Mouse (Mus musculus): ENCODE measurements at regions not wholly inside any gene's neighbourhood (a gene's known extent, or its start where the extent isn't known, plus 50 kb on each side); places are given as distances from the start of the nearest gene placed in this dataset.
A peak's percentile ranks its signal among the peaks of the same experiment; 100 is the strongest.

DNA sequence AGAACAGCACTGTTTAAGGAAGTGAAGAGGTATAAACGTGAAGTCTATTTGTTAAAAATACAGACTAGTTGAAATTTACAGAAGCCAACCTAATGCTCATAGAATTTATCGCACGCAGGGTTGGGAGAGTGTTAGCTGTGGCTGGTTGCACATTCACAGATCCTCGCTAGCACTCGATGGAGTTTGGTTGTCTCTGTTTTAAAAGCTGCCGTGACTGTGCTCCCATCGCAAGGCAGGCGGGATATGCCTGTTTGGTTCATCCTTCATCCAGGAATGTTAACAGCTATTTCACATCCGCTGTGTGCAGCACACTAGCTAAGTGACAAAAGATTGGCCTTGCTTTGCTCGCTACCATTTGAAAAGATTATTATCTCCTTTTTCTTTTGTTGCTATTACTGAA is 162.9 kb upstream of the Nr4a3 start:
- DNase-seq, result no peak

DNA sequence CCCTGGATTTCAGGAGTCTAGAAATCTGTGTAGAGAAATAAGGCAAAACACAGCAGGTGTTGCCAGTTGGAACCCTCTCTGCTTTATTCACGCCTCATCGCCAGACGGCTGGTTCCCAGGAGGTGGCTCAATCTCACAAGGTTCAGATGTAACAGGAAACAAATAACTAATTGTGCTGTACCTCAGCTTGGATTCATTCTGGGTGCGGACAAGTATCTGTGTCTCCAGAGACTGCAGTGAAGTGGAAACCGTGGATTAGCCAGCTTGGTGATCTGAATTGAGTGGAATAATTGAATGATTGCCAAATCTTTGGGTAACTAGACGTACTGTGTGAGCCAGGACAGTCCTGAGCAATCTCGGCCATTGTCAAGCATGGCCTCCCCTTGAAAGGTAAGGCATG is 145.4 kb upstream of the Nr4a3 start:
- no peak for DNase-seq

DNA sequence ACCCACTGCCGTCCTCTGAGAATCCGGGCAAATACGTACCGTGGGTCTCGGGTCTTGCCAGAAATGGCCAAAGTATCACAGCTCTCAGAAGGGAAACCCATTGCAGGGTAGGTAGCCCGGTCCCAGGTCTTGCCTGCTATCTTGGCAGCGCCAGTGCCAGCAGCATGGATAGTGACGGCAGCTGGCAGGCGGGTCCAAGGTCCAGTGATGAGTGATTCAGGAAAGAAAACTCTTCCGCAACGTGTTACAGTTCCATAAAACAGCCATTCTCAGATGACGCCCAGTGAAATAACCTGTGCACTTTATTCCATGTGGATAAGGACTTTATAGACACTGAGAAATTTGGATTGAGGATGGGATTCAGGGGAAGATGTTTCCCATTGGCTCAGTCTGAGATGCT is 142.2 kb upstream of the Nr4a3 start:
- DNase-seq, result no peak

DNA sequence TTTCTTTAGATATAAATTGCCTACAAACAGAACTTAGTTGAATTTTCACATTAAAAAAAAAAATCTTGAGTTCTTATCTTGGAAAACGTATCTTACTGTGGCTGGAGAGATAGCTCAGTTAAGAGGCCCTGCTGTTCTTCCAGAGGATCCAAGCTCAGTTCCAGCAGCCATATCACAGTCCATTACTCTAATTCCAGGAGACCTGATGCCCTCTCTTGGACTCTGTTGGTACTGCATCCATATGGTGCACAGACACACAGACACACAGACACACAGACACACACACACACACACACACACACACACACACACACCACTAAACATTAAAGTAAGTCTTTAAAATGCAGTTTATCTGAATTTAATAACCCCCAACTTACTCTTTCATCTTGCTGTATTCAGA is 132.7 kb upstream of the Nr4a3 start:
- no peak for DNase-seq

DNA sequence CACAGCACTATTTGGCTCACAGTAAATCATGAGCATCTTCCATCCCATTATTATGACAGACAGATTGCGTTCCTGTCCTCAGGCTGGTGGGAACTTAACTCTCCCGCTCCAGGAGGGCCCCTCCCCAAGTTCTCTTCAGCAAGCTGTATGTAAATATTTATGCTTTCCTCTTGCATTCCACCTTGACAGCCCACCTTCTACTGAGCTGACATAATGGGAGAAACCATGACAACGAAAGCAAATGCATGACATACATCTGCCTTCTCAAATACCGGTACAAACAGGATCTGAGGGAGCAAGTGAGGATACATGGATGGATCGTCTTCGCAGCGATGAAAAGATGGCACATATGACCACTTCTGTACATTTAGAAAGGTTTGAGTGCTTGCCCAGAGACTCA is 125.4 kb upstream of the Nr4a3 start:
- DNase-seq, result no peak

DNA sequence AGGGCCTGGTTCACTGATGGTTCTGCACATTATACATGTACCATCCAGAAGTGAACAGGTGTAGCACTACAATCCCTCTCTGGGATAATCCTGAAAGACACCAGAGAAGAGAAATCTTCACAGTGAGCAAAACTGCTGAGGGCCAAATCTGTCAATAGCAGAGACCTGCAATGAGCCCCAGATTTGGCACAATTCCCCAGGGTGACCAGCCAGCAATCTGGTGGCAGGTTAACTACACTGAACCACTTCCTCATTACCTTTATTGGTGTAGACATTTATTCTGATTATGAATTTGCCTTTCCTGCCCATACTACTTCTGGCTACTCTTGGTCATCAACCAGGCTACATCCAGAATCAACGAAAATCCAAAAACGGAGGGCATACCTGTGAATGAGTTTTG is 113.5 kb upstream of the Nr4a3 start:
- DNase-seq, result no peak

DNA sequence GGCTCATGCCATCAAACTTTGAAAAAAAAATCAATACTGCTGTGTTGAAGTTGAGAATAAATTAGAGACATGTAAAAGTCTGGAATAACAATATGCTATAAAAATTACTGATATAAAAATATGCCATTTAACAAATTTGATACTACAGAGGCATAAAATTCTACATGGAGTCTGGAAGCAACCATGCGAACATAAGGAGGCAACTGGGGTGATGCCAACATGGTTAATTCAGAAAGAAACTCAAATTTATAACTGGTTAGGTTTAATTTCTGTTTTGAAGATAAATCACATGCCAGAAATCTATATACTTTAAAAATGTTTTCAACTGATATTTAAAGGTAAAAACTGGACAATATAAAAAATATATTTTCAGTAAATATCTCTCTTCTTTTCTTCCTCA is 111.4 kb upstream of the Nr4a3 start:
- no peak for DNase-seq

DNA sequence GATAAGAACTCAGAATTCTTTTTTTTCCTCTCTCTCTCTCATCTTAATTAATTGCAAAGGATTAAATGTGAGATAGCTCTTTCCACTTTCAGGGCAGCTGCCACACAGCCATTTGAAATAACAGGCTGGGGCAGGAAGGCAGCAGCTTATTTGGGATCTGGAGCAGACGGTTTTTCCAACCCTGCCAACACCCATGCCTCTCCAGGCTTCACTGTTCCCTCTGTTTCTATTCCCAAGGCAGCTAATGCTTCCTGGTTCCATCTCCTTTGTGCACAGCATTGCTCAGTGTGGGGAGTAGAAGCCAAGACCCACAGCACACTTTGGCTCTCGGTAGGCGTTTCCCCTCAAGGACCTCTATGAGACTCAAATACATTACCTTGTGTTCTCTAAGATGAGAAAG is 109.4 kb upstream of the Nr4a3 start:
- DNase-seq, result no peak

DNA sequence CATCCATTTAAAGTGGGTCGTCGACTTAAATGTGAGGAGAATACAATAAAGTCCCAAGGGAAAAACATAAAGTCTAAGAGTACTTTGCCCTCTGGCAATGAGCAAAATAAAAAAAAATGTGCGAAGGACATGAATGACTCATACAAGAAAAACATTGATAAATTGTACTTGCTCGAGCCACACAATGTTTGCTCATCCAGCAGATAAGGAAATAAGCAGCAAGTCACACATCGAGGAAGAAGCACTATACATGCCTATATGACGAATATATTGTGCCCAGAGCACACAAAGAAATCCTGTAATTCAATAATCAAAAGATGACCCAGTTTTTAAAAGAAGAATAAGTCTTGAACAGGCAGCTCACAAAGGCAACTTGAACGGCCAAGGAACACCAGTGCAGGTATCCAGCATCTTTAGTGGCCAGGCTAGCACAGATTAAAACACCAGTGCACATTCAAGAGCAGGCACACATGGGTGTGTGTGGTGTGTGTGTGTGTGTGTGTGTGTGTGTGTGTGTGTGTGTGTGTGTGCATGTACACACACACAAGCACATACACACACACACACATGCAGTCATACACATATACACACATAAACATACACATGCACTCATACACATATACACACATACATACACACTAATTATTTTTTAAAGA is 108.4 kb upstream of the Nr4a3 start:
- DNase-seq, result no peak

DNA sequence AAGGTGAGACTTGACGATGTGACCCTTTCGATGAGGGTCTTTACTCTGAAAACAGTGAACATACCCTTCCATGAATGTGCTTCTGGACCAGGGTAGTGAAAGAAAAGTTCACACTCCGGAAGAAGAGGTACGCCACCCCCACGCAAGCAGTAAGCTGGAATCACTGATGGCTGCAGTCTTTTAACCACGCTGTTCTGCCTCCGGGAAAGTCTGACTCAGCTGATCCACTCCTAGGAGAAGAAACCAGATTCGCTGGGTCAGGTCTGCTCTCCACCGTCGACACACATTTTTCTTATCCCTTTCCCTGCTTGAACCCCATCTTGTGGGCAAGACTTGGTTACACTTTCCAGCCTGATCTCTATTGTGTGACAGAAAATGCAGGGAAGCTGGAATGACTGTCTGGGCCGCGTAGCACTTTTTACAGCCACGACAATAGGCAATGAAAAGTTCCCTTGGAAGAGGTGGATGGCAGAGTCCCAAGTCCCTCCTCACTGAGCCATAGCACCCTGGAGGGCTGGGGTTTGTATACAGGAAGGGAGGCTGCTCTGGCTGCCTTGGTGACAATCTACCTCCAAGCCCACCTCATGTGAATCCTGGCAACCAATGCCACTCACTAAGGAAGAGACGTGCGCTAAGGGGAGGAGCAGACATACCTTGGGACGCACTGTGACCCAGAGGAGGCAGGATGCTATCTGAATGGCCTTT is 96.9 kb upstream of the Nr4a3 start:
- peak; percentile 31 for DNase-seq

DNA sequence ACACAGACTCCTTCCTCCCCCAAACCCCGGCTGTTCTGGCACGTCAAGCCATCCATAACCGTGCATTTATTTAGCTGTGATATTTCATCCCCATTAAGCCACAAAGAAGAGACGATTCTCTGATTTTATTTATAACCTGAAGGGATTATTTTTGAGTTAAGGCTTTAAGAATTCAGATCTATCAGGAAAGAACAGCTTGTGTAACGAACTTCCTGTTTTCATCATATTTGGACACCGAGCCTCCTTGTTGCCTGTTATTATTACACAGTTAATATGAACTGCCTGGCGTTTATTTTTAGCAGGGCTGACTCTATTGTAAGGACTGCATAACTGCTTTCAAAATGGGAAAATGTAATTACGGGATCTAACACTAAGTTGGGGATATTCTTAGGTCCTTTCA is 96.2 kb upstream of the Nr4a3 start:
- peak; percentile 15 for DNase-seq

DNA sequence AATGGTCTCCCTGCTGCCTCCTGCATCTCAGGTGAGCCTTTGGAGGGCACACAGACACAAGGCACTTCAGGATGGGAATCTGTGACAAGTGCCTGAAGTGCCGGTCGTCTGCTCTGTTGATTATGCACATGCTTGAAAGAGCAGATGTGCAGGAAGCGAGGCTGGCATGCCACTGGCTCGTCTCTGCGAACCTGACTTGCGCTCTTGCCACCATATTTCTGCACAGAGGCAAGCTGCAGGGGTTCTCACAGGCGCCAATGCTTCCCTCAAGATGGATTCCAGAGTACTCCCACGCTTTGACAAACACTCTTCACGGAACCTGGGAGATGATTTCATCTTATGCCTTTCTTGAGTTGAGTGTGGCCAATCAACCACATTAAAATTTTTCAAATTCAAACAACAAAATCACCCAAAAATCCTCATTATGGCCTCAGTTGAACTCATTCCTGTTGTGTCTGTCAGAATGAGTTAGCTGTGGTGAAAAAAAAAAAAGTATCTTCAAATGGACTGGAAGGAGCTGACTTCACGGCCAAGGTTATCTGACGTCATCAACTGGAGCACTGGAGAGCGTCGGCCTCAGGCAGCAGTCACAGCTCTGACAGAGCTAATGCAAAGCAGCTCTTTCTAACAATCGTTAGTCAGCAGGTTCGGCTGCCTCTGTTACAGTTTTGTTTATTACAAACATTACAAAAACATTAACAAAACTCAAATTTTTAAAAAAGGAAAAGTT is 90.2 kb upstream of the Nr4a3 start:
- no peak for DNase-seq

DNA sequence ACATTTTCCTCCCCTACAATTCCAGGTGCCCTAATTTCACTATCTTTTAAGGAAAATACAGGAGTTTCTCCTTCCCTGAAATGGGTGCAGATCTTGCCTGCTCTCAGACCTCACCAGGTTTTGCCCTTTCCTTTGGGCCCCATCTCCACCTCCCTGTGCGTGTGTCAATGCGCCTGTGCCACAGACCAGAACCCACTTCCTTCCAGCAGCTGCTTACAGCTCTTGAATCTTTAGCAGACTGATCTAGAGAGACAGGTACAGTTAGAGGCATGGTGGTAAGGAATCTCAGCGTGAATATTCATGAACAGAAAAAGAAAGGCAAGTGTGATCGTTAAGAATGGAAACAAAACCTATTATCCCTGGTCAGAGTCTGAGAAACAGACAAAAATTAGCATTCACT is 80.3 kb upstream of the Nr4a3 start:
- DNase-seq, result no peak

DNA sequence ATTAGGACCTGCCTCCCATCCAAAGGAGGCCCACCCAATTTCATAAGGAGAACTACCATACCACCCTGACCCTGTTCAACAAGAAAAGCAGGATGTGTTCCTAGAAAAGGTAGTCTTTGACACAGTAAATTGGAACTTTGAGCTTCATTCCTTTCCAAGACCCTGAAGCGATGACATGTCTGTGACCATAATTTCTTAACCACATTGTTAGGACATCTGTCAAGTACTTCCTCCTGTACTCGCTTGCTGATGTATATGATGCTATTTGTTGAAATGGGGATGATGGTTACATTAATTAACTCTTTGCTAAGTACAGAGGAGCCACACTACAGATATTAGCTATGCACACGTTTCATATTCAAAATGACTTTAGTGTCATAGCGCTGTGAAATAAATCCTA is 73.1 kb upstream of the Nr4a3 start:
- DNase-seq, result no peak

DNA sequence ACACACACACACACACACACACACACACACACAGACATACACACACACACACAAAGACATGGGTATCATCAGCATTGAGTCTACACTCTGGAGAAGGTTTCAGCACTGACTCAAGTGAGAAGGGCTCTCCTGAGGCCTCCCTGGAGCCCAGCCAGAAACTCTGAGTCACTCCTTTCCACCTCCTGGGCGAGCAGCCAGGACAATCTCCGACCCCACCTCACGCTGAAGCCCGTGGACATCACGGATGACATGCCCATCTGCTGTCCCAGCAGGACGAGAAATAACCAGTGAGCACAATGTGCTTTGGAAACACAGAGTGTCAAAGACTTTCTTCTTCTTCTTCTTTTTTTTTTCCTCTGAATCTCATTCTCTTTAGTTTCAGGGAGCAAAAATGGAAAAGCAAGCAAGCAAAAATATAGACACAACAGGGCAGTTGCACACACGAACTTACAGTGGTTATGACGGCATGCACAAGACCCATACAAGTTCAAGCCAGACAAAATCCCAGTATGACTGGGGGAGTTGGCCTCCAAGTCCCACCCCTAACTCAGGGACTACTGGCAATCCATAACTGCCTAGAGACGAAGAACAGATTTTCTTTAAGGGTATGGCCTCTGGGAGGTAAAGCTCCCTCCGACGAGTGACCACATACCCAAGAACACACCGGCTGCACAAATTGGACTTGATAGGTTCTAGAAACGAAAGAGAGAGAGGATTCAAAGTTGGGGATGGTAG is 65.2 kb upstream of the Nr4a3 start:
- peak; percentile 4 for DNase-seq

Measured in kidney, adult 9 months (tissue).